Mouse (Mus musculus) liver, adult (tissue): Measurements from ENCODE around the gene Prkch.
A peak's percentile ranks its signal among the peaks of the same experiment; 100 is the strongest.

Experiments
- GATA4 ChIP-seq: IDR thresholded peaks from 2 replicates; pipeline ENCODE4 v1.6.1; 2014; ENCODE audit warnings: mild to moderate bottlenecking, low read length; ENCODE audit not compliant: insufficient replicate concordance

Gene Prkch

DNA sequence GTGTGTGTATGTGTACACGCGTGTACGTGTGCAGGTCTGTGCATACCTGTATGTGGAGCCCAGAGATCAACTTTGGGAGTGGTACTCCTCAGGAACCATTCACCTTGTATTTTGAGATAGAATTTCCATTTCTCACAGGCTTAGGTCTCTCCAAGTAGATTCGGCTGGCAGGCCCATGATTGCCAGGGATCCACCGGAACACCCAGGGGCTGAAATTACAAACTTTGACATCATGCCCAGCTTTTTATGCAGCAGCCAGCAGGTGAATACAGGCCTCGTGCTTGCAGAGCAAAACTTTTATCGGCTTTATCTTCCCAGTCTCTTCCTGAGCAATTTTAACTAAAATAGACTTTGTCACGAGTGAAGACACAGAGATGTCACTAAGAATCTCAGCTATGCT is 217.2 kb downstream of the Prkch start:
- TF ChIP-seq GATA4 = no peak

DNA sequence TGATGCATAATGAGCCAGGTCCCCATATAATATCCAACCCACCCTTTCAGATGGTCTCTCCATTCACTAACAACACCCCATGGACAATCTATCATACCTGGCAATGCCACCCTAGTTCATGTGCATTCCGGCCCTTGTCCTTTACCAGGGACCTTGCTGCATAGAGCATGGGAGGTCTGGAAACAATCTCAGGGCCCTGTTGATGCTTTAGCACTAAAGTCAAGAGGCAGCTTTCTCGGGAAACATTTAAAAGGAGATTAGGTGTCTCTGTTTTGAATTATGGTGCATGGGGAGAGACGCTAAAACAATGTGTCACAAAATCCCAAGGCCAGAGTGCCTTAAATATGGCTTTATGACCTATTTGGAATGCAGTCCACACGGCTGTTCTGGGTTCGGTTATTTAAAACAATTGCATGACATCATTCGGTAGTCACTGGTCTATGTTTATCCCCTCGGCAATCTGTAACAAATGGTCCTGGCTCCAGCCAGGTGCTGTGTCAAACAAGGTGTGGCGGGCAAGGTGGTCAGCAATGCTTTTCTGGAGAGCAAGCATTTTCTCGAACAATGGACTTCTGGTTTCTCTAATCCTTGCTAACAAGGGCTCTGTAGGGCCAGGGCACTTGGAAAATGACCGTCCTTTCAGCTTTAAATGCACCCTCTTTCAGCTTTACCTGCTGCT is 217.9 kb downstream of the Prkch start:
- no peak for TF ChIP-seq GATA4

DNA sequence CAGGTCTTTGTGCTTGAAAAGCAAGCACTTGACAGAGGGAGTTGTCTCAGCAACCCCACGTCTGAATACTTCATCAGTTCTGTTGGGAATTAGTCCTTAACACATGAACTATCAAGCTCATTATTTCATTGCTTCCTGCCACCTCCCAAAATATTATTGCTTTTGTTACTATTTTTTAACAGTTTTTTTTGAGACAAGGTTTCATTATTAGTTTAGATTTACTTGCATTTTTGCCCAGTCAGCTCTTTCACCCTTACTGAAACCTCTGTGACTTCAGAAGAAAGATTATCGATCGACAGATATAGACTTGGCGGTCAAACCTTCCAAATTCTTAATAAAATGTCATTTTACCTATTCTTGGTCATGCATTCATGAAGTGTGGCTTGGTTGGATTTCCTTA is 219.3 kb downstream of the Prkch start:
- TF ChIP-seq GATA4 = no peak

DNA sequence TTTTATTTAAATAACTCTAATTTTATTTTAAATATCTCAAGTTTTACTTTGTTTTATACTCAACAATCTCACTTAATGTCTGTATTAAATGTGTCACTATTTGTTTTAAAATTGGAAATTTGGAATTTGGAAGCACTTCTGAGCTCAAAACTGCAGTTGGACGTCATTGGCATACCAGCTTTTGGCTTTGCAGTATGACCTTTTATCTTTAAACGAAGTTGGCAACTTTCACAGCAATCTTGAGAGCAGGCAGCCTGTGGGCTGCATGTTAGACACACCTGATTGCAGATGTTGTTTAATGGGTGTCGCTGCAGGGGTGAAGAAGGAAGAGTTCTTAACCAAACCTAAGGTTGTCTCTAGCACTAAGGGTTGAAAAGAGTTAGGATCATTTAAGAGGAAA is 220.9 kb downstream of the Prkch start:
- TF ChIP-seq GATA4 = no peak

DNA sequence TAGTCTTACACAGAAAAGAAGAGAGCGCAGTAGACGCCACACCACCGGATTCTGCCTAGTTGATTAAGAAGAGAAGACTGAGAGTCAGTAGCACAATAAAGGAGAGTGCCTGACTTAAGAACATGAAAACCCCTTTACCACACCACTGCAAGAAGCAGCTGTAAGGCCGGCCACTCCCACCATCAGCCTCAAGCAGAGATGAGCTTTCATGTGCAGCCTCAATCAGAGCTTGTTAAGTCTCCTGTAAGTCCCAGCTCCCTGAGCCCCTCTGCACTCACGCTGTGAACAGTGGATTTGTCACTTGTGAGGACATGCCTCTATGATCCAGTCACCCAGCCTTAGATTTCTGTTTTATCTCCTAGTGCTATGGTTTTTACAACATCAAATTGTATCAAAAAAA is 221.4 kb downstream of the Prkch start:
- no peak for TF ChIP-seq GATA4

DNA sequence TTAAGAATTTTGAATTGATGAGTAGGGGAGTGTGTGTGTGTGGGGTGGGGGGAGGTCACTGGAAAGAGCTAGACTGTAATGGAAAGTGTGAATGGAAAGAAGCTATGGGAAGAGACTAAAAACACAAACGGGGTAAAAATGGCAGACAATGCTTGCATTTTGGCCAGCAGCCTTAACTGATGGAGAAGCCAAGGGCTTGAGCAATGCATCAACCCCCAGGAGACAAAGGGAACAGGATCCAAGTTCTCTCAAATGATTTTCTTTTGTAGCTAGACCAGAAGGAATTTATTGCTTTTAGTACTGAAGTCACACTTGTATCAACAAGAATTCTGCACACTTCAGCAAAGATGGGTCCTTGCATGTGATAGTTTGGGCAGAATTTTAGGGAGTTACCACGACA is 222.6 kb downstream of the Prkch start:
- no peak for TF ChIP-seq GATA4

DNA sequence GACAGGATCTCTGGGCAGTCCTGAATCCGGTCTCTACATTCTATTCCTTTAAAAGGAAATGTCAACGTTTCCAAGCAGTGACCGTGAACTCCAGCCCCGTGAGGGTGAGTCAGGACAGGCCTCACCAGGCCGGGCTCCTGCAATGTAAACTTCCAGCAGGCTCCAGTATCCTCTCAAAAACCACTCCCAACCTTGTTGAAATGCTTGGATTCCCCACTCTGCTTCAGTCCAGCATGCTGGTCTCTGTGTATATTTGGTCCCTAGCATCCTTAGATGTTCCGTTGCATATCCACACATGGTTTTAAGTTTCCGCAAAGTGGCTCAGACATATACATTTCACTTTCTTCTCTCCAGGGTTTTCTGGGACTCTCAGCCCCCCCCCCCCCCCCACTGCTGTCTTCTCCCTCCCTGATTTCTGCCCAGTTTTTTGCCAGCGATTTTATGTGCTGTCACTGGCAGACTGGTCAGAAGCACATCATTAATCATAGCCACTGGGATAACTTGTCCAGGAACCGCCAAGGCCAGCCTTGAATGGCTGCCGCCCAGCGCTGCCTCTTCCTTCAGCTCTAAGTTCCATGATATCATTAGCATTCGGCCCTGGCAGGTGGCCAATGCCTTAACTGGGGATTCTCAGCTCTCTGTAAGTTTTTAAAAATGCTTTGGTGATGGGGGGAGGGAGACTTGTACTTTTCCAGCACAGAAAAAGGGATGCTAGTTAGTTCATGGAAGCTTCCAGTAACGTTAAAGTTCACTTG is 225.6 kb downstream of the Prkch start:
- peak; percentile 27; the same call in 1 of the 2 replicates for TF ChIP-seq GATA4

DNA sequence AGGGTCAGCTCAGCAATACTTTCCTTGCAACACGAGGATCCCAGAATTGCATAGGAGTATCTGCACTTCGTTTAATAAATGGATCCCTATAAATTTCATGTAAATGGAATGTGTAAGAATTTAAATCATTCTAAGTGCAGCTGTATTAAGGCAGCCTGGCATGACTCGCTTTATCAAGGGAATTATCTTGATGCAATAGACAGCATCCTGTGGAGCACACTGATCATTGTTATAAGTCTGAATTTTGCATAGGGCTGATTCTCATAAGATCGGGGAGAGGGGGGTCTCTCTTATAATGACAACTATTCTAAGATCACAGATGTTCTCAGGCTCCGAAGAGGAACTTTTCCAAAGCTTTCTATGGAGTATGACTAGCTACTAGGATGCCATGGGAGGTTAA is 226.3 kb downstream of the Prkch start:
- TF ChIP-seq GATA4 = no peak

DNA sequence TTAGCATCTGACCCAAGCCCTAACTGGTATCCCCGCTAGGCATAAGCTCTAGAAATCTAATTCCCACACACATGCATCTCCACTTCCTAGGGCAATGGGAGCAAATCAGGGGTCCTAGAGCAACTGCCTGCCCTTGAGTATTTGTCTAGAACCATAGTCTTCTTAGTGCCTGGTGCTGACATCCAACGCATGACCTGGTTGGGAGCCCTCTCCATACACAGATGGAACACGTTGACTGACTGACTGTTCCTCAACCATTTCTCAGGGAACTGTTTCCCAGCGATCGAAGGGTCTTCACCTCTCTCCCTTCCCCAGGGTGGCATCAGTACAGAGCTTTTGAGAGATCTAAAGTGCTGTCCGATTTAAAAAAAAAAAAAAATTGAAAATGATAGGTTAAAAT is 227.6 kb downstream of the Prkch start:
- no peak for TF ChIP-seq GATA4

DNA sequence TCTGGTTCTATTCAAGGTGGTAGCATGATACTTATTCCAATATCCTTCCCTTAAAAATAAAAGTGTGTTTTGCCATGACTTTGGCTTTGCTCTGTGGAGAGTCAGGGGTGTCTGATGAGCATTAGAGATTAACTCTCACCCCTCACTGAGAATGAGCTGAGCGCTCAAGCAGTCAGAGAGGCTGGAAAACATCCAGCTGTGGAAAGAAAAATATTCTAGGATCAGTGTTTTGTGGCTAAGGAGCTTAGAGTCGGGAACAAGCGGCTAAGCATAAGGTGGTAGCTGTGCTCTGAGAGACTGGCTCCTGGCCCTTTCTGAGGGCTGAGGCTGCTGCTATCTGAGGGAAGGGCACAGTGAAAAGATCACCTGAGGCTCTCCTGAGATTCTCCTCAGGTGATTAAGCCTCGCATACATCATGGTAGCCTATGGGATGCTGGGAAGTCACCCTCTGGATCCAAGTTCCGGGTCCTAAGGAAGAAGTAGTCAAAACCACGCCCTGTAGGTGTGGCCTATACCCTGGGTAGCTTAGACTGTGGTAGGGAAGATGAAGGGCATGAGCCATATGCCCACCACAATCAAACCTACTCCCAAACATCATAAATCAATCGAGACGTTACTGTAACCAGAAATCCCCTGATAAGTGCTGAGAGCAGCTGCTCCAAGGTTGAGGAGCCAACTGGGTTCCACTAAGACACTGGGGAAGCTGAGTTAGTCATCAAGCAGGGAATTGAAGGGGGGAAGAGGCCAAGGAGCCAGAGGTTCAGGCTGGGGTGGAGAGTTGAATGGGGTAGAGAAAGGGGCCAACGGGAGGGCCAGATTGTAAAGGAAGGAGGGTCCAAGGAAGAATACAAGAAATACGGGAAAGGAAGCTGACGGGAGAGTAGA is 228.7 kb downstream of the Prkch start:
- TF ChIP-seq GATA4 = no peak

DNA sequence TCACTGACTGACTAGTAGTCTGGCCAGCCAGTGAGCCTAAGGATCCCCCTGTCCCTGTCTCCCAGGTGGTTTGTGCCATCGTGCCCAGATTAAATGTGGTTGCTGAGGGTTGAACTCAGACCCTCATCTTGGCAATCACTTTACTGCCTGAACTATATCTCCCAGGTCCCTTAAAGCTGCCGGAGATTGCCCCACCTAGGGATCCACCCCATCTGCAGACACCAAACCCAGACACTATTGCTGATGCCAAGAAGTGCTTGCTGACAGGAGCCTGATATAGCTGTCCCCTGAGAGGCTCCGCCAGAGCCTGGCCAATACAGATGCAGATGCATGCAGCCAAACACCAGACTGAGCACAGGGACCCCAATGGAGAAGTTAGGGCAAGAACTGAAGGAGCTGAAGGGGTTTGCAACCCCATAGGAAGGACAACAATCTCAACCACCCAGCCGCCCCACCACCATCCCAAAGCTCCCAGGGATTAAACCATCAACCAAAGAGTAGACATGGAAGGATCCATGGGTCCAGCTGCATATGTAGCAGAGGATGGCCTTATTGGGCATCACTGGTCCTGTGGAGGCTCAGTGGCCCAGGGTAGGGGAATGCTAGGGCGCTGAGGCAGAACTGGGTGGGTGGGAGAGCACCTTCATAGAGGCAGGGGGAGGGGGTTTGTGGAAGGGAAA is 229.6 kb downstream of the Prkch start:
- TF ChIP-seq GATA4 = no peak

DNA sequence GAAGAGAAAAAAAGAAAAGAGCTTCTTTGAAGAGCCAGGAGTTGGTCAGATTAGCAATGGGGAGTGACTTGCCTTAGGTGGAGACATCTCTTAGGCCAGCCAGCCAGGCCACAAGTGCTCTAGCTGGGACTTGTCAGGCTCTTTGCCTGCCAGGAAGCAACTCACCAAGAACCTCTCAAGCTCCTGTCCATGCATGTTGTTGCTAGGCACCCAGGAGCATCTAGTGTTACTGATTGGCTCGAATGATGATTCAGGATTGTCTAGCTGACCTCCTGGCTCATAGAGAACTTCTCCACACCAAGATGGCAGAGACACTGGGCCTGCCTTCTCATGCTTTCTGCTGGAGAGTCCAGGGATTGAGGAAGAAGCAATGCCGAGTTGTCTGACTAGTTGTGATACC is 230.3 kb downstream of the Prkch start:
- no peak for TF ChIP-seq GATA4

DNA sequence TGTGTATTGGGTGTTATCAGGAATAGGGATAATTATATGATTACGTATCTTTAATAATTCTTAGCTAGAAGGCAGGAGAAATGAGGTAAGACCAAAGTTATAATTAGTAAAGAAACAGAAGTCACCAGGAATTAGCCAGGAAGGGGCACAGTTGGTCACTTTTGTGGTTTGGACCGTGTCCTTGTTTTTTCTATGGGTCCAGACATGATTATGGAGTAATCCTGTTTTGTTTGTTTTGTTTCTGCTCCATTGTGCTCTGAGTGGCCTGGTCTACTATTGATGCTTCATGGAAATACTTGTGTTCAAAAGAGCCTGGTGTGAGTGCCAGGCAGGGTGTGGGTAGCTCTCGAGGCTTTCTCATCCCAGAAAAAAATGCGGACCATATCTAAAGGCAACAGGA is 230.9 kb downstream of the Prkch start:
- TF ChIP-seq GATA4 = no peak

DNA sequence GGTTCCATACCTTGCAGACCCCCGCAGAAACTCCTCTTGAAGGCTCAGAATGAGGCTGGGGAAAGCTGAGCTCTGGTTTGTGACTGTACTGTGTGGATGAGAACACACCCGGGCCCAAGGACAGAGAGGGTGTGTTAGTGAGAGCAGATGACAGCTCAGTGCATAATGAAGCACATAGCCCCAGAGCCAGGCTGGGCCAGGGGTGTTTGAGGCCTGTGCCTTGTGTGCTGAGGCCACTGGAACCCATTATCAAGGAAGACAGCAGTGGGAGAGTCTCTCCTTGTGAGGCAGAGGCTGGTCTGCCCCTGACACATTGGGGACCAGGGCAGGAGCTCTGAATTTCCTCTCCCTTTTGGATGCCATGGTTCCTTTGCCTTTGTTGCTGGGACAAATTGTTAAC is 231.3 kb downstream of the Prkch start:
- TF ChIP-seq GATA4 = no peak

DNA sequence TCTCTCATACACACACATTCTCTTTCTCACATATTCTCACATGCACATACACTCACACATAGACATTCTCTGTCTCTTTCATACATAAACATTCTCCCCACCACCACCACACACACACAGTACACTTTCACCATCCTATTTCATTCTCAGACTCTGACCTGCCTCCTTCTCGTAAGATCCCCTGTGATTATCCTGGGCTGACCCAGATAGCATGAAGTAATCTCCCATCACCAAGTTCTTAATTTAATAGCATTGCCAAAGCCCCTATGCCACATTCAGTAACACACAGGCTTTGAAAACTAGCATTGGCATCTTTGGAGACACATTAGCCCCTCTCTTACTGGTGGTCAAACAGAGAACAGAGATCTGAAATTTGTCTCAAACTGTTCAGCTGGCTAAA is 232.3 kb downstream of the Prkch start:
- no peak for TF ChIP-seq GATA4
